ENCODE assay signal across 15 mouse cellular contexts in the genomic region with DNA sequence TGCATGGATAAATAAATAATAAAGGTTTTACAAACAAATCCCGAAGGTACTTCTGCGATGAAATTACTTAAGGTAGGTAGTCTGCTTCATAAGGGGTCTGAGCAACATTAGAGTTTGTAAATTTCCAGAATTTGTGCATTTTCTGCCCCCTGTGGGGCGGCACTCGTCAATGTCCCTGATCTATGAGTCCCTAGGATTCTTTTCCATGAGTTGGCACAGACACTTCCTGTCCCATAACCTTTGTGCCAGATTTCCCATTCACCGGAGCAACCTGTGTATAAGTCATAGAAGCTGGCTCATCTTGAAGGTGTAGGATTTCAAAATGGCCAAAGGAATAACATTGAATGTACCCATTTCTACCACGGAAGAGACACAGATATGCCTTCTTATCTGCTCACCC. TPM values are rescaled to one million over a fixed set of nuclear protein-coding genes. Genes with fewer than 3 reads are reported as not detected.
A peak's percentile ranks its signal among the peaks of the same experiment; 100 is the strongest.
DNase-seq lines count a peak whose midpoint lies in the region; ATAC-seq lines count a peak whose summit lies in the region.
"Had no signal": no experiment of that assay in that cellular context is flagged by ENCODE, and none has a peak within 500 bp of the region (broad histone marks: within the 10 kb centered on the region; RNA-seq: fewer than 3 reads in every experiment).

No protein-coding gene starts in this region.

- no peak for DNase-seq in forebrain, embryonic 11.5 days (ENCODE audit: low spot score)
- no peak for DNase-seq in neural tube, embryonic 10.5 days (ENCODE audit: extremely low spot score, low spot score)
- no peak for DNase-seq in c-Kit-positive CD71-positive TER-119-positive erythroid progenitor cells, embryonic 14.5 days (ENCODE audit: low spot score)
- no peak for DNase-seq in left cerebral cortex, adult 9 months (ENCODE audit: low spot score in 2 of 2)
- DNase-seq: gastrocnemius, postnatal 36 days; heart, postnatal 14 days; kidney, adult 8-10 months; left cerebral cortex, postnatal 4 days; lung, adult 18-20 months had no signal

- WGBS in forebrain, embryonic 12.5 days = 82% methylated on average over 6 of the region's 6 CpGs
- 79% methylated on average over 6 of the region's 6 CpGs for WGBS in forebrain, embryonic 11.5 days
- WGBS in neural tube, embryonic 12.5 days = 79% methylated on average over 6 of the region's 6 CpGs
- WGBS in midbrain, embryonic 12.5 days = 75% methylated on average over 6 of the region's 6 CpGs
- 84% methylated on average over 6 of the region's 6 CpGs for WGBS in kidney, embryonic 15.5 days

- H3K9ac ChIP-seq in forebrain, embryonic 12.5 days = no peak overlapping the region
- H3K9ac ChIP-seq in forebrain, embryonic 11.5 days (ENCODE audit: low read length) = no peak overlapping the region
- no peak overlapping the region for H3K9ac ChIP-seq in neural tube, embryonic 12.5 days
- no peak overlapping the region for H3K9ac ChIP-seq in midbrain, embryonic 12.5 days (replicated peaks)
- H3K9ac ChIP-seq in kidney, embryonic 15.5 days = no peak overlapping the region

- H3K4me3 ChIP-seq in forebrain, embryonic 12.5 days (replicated peaks) = 0 out of 2 replicates have a peak overlapping the region, but pooled peaks have one; percentile 6
- H3K4me3 ChIP-seq in forebrain, embryonic 11.5 days (ENCODE audit: low read depth, low read length) = no peak overlapping the region
- H3K4me3 ChIP-seq in neural tube, embryonic 12.5 days = no peak overlapping the region
- peak overlapping the region; percentile 65 for H3K4me3 ChIP-seq in midbrain, embryonic 12.5 days
- no peak overlapping the region for H3K4me3 ChIP-seq in kidney, embryonic 15.5 days (replicated peaks)
- H3K4me3 ChIP-seq: megakaryocyte, embryonic 14.5 days had no signal

- no peak for ATAC-seq in forebrain, embryonic 12.5 days (ENCODE audit: low FRiP score)
- no peak for ATAC-seq in forebrain, embryonic 11.5 days (replicated peaks; ENCODE audit: low FRiP score)
- no peak for ATAC-seq in neural tube, embryonic 12.5 days (ENCODE audit: low FRiP score, low read depth)
- ATAC-seq in midbrain, embryonic 12.5 days (ENCODE audit: low FRiP score, low read depth) = no peak
- ATAC-seq in kidney, embryonic 15.5 days (replicated peaks; ENCODE audit: low FRiP score) = no peak

- peak overlapping the region; percentile 63 for H3K4me2 ChIP-seq in forebrain, embryonic 12.5 days
- H3K4me2 ChIP-seq in forebrain, embryonic 11.5 days (ENCODE audit: low read depth, low read length, severe bottlenecking) = no peak overlapping the region
- peak overlapping the region; percentile 64 for H3K4me2 ChIP-seq in neural tube, embryonic 12.5 days (replicated peaks)
- peak overlapping the region; percentile 56 for H3K4me2 ChIP-seq in midbrain, embryonic 12.5 days (replicated peaks)
- no peak overlapping the region for H3K4me2 ChIP-seq in kidney, embryonic 15.5 days

- no peaks in the 10 kb centered on the region for H3K36me3 ChIP-seq in forebrain, embryonic 12.5 days (replicated peaks)
- H3K36me3 ChIP-seq in forebrain, embryonic 11.5 days (ENCODE audit: control insufficient read depth, insufficient read depth, low read length) = no peaks in the 10 kb centered on the region
- H3K36me3 ChIP-seq in neural tube, embryonic 12.5 days = no peaks in the 10 kb centered on the region
- no peaks in the 10 kb centered on the region; the same call in 1 of the 2 replicates for H3K36me3 ChIP-seq in midbrain, embryonic 12.5 days
- H3K36me3 ChIP-seq in kidney, embryonic 15.5 days = no peaks in the 10 kb centered on the region
- H3K36me3 ChIP-seq: G1E had no signal

- no peaks in the 10 kb centered on the region for H3K9me3 ChIP-seq in forebrain, embryonic 12.5 days
- no peaks in the 10 kb centered on the region for H3K9me3 ChIP-seq in forebrain, embryonic 11.5 days (ENCODE audit: control insufficient read depth, low read length)
- no peaks in the 10 kb centered on the region for H3K9me3 ChIP-seq in neural tube, embryonic 12.5 days
- H3K9me3 ChIP-seq in midbrain, embryonic 12.5 days = no peaks in the 10 kb centered on the region
- H3K9me3 ChIP-seq in kidney, embryonic 15.5 days (replicated peaks) = no peaks in the 10 kb centered on the region
- H3K9me3 ChIP-seq: G1E; megakaryocyte, embryonic 14.5 days had no signal

- H3K27me3 ChIP-seq in forebrain, embryonic 12.5 days = no peaks in the 10 kb centered on the region
- no peaks in the 10 kb centered on the region for H3K27me3 ChIP-seq in forebrain, embryonic 11.5 days (ENCODE audit: control insufficient read depth, insufficient read depth, low read length)
- no peaks in the 10 kb centered on the region for H3K27me3 ChIP-seq in neural tube, embryonic 12.5 days (replicated peaks)
- no peaks in the 10 kb centered on the region for H3K27me3 ChIP-seq in midbrain, embryonic 12.5 days
- H3K27me3 ChIP-seq in kidney, embryonic 15.5 days = peaks cover 16% of the 10 kb centered on the region

- H3K27ac ChIP-seq in forebrain, embryonic 12.5 days = no peak overlapping the region
- H3K27ac ChIP-seq in forebrain, embryonic 11.5 days (ENCODE audit: low read depth, low read length) = no peak overlapping the region
- H3K27ac ChIP-seq in neural tube, embryonic 12.5 days = no peak overlapping the region
- H3K27ac ChIP-seq in midbrain, embryonic 12.5 days (replicated peaks) = no peak overlapping the region
- H3K27ac ChIP-seq in kidney, embryonic 15.5 days = no peak overlapping the region

- H3K4me1 ChIP-seq in forebrain, embryonic 12.5 days = peaks cover 34% of the 10 kb centered on the region
- H3K4me1 ChIP-seq in forebrain, embryonic 11.5 days (replicated peaks; ENCODE audit: control insufficient read depth, insufficient read depth, low read length) = no peaks in the 10 kb centered on the region; the same call in 1 of the 2 replicates
- peaks cover 21% of the 10 kb centered on the region; the same call in 1 of the 2 replicates for H3K4me1 ChIP-seq in neural tube, embryonic 12.5 days
- peaks cover 30% of the 10 kb centered on the region for H3K4me1 ChIP-seq in midbrain, embryonic 12.5 days
- peaks cover 15% of the 10 kb centered on the region for H3K4me1 ChIP-seq in kidney, embryonic 15.5 days

RNA-seq across cellular contexts. Expression of gene Cpe, which starts 2.5 kb away (rescaled TPM):
- polyA plus RNA-seq in forebrain, embryonic 12.5 days (2016; fragmentation: Nextera tagmentation; extraction: Ambion mirVana) = 367 and 417 TPM in 2 replicates
- polyA plus RNA-seq in forebrain, embryonic 11.5 days (2014; fragmentation: Nextera tagmentation; extraction: Ambion mirVana) = 260 and 266 TPM in 2 replicates
- 423 and 464 TPM in 2 replicates for polyA plus RNA-seq in neural tube, embryonic 12.5 days (2016; fragmentation: Nextera tagmentation; extraction: Ambion mirVana)
- polyA plus RNA-seq in midbrain, embryonic 12.5 days (2016; fragmentation: Nextera tagmentation; extraction: Ambion mirVana) = 426 and 488 TPM in 2 replicates
- 75.0 and 80.8 TPM in 2 replicates for polyA plus RNA-seq in kidney, embryonic 15.5 days (2015; fragmentation: Nextera tagmentation; extraction: Ambion mirVana)
- polyA plus RNA-seq: G1E had no signal

RNA-seq across cellular contexts. Expression of gene Msmo1, which starts 43.3 kb away (rescaled TPM):
- 181 and 194 TPM in 2 replicates for polyA plus RNA-seq in forebrain, embryonic 12.5 days (2016; fragmentation: Nextera tagmentation; extraction: Ambion mirVana)
- polyA plus RNA-seq in forebrain, embryonic 11.5 days (2014; fragmentation: Nextera tagmentation; extraction: Ambion mirVana) = 205 and 208 TPM in 2 replicates
- 151 and 157 TPM in 2 replicates for polyA plus RNA-seq in neural tube, embryonic 12.5 days (2016; fragmentation: Nextera tagmentation; extraction: Ambion mirVana)
- 204 and 212 TPM in 2 replicates for polyA plus RNA-seq in midbrain, embryonic 12.5 days (2016; fragmentation: Nextera tagmentation; extraction: Ambion mirVana)
- polyA plus RNA-seq in kidney, embryonic 15.5 days (2015; fragmentation: Nextera tagmentation; extraction: Ambion mirVana) = 87.6 and 94.4 TPM in 2 replicates

Comparison
In these comparisons a context has a peak if more than half of its experiments do, and no peak if none do; other contexts are left out.
1. H3K4me2 ChIP-seq: peak in forebrain, embryonic 12.5 days (single experiment), neural tube, embryonic 12.5 days (single experiment) and midbrain, embryonic 12.5 days (single experiment); none in forebrain, embryonic 11.5 days (single experiment) and kidney, embryonic 15.5 days (single experiment).
2. H3K4me3 ChIP-seq: peak in forebrain, embryonic 12.5 days (single experiment) and midbrain, embryonic 12.5 days (single experiment); none in forebrain, embryonic 11.5 days (single experiment), neural tube, embryonic 12.5 days (single experiment) and kidney, embryonic 15.5 days (single experiment).